Mouse (Mus musculus): ENCODE measurements around the gene Ugt1a2.

The Ugt1a2 gene

DNA sequence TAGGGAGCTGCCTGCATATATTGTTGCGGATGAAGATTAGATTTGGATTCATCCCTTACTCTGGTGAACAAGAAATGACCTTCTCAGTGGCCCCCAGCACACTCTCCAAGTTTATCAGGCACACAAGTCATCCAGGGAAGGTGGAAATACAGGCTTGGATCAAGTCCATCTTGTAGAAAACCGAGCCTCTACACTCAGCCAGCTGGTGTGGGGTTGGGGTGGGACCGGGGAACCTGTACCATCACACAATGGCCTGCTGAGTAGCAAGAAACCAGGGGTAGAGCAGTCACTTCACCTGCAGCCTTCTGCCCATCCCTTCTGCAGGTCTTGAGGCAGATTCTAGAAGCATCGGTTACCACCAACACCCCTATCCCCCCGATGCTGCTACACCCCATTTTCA is 34.2 kb downstream of the Ugt1a2 start:
- no peak for DNase-seq (ENCODE audit: low spot score)

DNA sequence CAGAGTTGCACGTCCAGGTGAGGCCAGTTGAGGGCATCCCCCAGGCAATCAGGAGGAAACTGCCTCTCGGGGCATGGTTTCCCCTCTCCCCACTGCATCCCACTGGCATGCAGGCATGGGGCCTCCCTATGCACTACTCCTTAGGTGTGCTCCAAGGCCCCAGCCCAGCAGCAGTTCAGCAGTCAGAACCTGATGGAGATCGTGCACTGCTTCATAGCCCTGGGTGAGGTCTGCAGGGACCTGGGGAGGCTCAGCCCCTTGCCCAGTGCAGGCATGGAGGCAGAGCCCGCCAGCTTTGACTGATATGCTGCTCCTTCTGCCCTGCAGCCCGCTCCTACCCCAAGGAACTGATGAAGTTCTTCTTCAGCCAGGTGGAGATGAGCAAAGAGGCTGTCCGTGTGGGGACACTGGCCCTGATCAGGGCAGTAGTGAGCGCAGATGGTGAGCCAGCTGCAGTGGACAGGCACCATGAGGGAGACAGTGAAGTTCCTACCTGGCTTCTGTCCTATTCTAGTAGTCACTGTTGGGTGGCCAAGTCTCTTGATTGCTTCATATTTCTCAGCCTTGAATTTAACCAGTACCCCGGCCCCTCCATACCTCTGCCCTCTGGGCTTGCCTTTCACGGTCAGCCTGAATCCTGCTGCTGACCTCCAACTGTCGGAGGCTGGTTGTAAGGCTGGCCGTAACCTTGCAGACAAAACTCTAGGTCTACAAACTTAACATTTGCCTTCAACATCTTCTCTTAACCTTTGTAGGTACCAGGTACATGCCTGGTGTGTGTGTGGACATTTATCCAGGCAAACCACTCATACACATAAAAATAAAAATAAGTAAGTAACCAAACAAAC is 34.9 kb downstream of the Ugt1a2 start:
- no peak for DNase-seq (ENCODE audit: low spot score)

DNA sequence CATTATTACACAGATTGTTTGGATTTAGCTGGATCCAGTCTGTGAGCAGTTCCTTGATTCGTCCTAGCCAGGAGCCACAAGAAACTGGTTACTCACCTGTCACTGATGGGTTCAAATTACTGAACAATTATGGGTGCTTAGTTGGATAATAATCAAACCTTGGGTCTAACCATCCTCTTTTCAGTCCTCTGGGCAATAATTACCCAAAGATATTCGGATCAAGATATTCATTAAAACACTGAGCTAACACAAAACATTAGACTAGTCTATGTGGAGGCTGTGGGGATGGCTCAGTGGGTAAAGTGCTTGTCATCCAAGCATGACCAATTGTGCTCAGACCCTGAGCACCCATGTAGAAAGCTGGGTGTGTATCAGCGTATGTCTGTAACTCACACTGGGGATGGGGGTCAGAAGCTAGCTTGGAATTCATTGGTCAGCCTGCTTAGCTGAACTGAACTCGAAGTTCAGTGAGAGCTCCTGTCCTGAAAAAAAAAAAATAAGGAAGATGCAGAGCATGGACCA is 35.6 kb downstream of the Ugt1a2 start:
- no peak for DNase-seq (ENCODE audit: low spot score)

DNA sequence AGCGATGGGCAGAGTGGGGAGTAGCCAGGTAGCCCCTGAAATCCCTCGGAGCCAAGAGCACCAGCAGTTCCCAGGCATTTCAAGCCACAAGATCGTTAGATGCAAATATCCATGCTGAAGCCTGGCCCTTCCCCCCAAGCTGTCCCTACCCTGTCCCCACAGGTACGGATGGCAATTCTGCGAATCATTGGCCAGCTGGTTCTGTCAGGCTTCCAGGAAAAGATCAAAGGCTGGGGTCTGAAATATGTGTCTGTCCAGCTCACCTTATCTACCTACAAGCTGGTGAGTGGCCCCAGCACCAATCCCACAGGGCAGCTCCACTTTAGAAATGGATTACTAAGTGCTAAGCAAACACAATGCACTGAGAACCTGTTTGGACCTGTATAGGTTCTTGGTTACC is 36.9 kb downstream of the Ugt1a2 start:
- DNase-seq (ENCODE audit: low spot score), result no peak

DNA sequence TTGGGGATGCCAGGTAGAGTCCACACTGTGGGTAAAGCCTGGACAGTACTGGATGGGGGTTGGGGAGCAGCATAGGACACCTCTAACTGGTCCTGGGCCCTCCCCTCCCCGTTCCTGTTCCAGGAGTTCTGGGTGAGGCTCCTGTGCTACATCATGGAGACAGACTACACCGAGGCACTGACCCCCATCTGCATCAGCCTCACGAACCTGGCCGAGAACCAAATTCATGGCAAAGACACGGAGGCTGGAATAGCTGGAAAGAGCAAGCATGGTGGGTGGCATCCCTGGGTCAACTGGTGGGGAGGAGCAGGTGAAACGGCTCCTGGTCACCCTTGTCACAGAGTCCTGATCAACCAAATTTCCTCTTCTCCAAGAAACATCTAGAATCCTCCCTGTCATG is 38.4 kb downstream of the Ugt1a2 start:
- DNase-seq (ENCODE audit: low spot score), result no peak

DNA sequence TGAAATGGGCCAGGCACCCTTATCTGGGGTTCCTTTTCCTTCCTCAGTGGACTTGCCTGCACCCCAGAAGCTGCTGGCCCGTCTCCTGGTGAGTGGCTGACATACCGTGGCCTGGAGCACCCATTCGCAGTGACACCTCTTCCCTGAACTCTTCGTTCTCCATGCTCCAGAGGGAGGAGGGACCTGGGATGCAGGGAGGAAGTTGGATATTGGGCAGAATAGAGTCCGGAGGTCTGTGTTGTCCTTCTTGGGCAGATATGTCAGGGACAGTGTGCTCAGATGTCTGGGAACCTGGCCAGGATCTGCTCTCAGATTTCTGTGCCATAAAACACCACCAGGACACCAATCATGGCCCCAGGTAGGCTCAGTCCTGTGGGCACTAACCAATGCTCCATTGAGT is 39.7 kb downstream of the Ugt1a2 start:
- no peak for DNase-seq (ENCODE audit: low spot score)

DNA sequence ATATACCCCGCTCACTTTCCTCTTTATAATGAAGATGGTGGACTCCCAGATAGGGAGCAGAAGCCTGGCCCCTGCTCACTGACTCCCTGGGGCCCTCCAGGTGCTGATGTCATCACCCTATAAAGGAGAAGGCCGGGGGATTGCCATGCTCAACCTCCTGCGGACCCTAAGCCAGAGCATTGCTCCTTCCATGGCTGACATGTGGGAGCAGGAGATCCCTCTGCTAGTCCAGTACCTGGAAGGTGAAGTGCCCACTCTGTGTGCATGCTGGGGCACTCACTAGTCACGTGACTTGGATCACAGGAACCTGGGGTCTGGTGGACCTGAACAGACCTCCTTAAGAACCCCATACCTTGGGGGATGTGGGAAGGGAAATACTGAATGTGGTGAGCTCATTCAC is 40.2 kb downstream of the Ugt1a2 start:
- no peak for DNase-seq (ENCODE audit: low spot score)

DNA sequence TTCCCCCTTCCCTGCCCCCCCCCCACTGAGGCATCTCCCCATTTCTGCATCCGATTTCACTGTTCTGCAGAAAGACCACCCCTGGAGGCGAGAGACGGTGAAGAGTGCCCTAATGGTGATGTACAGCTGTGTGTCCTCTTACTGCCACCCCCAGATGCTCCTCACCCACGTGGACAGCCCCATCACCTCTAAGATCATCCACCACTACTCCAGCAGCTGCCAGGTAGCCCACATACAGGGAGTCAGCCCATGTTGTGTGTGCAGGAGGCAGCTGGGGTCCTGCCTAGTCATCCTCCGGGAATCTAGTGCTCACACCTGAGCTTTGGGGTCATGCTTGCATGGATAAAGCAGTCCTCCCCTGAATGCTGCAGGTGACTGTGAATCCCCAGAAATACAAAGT is 43.5 kb downstream of the Ugt1a2 start:
- DNase-seq (ENCODE audit: low spot score), result no peak

DNA sequence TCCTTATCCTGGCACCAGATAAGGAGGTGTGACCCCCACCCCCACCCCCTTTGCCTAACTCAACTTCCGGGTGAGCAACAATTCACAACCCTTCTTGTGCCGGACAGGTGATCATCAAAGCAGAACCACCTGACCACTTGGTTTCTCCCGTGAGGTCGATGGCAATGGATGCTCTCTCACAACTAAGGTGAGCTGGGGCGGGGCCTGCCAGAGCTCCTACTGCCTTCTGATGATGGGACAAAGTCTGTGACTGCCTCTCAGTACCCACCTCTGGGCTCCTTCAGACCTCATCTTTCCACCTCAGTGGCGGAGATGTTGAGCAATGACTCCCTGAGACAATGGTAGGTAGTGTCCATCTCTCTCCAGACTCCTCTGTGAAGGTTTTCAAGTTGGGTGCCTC is 45.5 kb downstream of the Ugt1a2 start:
- DNase-seq (ENCODE audit: low spot score), result no peak

DNA sequence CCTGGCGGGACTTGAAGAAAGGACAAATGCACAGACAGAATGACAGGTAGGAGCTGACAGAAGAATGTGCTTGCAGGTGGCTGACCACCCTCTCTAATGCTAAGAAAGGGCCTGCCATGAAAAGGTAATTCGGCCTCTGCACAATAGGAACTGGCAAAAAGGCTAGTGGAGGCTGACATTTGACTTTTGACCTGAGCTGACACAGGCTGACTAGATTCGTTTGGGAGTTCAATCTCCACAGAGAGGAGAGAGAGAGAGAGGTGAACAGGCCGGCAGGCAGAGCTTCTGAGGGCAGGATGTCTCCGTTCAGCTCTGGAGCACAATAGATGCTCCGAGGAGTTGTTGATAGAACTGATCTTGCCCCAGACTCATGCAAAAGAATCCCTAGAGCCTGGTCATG is 46.0 kb downstream of the Ugt1a2 start:
- no peak for DNase-seq (ENCODE audit: low spot score)

DNA sequence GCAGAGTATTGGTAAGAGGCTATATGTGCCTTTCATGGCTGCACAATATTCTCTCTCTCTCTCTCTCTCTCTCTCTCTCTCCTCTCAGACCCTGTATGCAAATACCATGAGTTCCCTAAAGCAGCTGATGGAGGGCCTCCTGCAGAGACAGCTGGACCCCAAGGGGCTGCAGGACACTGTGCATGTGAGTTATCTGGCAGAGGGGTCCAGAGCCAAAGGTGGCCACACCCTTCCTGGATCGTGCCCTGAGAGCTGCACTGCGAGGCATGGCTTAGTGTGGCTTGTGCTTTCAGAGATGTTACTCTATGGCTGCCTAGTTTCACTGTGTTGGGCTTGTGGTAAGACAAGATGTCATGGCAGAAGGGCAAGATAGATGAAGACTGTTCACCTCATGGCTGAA is 47.3 kb downstream of the Ugt1a2 start:
- DNase-seq (ENCODE audit: low spot score), result no peak

DNA sequence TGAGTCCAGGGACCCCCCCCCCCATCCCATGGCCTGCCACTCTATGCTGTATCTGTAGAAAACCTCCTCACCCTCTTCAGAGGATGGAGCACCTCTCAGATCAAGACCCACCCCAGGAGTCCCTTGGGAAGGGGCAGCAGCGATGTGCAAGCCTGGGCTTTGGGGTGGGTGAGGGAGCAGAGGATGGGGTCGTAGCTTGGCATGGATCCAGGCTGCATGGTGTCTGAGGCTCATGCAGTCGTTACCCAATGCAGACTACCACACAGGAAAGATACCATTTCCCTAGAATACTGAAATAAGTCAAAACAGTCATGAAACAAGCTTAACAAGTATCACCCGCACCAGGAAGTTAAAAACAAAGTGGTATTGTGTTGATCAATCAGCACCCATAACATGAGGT is 48.3 kb downstream of the Ugt1a2 start:
- no peak for DNase-seq (ENCODE audit: low spot score)

DNA sequence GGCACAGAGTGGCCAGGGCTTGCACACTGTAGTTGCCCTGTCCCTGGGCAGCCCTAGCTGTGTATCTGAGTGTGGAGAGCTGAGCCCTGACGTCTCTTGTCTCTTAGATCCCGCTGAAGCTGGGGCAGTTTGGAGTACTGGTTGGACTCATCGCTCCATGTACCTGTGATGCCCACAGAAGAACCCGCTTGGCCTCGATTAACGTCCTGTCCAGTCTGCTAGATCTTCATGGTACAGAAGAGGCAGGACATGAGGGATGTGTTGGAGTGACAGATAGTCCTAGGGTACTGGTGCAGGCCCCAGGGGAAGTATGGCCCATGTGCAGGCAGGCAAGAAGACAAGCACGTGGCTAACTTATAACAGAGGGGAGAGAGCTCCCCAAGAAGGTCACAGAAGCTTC is 49.2 kb downstream of the Ugt1a2 start:
- no peak for DNase-seq (ENCODE audit: low spot score)

DNA sequence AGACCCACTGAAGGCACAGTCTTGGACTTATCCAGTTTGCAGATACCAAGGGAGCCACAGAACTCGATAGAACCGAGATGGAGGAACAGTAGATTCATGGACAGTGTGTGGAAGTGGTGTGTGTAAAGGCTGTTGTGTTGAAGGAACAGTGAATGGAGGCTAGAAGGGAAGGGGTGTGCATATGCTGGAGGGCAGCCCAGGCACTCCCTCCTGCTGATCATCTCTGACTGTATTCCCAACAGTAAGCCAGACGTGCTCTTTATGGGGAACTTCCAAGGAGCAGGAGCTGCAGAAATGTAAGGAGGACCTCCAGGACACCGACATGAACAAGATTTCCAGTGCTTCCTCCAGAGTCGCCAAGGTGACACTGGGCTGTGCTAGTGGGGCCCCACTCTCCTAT is 49.6 kb downstream of the Ugt1a2 start:
- DNase-seq (ENCODE audit: low spot score), result no peak

DNA sequence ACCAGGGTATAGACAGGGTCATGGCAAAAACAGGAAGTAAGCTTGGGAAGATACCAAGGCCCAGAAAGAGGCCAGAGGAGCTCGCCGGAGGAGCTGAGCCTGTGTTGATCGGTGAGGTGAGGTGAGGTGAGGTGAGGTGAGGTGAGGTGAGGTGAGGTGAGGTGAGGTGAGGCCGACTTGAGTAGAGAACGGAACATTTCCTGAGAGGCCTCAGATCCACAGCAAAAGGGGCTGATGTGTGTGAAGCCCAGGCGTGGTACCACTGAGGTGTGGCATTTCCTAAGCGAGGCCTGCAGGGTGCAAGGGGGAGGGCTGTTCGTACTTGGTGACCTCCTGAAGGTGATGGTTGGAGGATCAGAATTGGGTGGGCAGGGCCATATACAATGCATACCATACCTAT is 52.7 kb downstream of the Ugt1a2 start:
- no peak for DNase-seq (ENCODE audit: low spot score)

DNA sequence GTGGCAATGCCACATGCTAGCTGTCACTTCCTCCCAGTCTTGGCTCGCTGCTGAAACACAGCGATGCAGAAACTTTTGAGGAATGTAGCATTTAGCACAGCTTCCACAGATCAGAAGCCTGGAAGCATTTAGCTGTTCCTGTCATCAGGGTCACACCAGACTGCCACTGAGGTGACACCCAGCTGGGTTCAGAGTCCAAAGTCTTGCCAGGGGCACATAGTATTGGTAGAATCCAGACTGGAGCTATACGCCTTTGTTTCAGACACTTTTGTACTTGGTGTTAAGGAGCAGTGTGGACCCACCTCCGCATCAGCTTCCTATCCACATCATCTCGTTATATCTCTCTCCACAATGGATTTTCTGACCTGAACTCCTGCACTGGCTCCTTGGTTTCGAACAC is 53.1 kb downstream of the Ugt1a2 start:
- DNase-seq (ENCODE audit: low spot score), result no peak

DNA sequence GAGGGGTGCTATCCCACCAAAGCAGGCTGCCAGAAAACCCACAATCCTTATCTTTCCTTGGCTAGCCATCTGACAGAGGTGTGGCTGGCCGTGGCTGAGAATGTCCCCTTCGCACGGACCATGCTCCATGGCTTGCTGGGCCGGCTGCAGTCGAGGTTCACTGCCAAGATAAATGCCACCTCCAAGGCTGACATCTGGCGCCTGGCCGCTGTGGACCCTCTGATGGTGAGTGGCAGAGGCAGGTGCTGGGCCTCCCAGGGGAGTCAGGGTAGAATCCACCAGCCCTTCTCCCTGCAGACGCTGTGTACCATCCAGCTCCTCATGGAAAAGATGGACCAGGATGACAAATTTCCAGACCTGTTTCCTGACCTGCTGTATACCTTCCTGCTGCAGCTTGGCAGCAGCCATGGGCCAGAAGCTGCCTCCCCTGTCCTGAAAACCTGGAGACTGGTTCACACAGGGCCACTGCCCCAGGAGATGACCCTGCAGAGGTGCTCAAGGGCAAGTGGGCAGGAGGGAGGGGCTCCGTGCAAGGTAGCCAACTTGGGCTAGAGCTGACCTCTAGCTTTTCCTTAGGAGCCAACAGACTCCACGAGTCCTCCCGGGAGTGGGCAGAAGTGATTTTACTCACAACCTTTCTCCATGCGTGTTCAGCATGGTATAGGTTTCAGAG is 54.5 kb downstream of the Ugt1a2 start:
- DNase-seq (ENCODE audit: low spot score), result no peak

DNA sequence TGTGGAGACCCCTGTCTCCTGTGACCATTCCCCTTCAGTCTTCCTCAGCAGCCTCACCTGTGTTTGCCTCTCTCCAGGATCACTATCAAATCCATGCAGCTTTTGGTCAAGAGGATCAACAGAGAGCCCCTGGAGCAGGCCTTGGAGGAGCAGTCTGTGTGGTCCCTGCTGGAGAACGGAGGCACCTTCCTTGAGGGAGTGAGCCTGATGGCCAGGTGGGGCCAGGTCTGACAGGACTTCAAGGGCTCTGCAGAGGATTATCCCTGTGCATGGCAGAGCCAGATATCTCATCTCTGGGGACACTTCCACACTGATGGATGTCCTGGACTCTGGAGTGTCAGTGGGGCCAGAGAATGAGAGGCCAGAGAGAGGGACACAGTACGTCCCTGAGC is 55.1 kb downstream of the Ugt1a2 start:
- no peak for DNase-seq (ENCODE audit: low spot score)

DNA sequence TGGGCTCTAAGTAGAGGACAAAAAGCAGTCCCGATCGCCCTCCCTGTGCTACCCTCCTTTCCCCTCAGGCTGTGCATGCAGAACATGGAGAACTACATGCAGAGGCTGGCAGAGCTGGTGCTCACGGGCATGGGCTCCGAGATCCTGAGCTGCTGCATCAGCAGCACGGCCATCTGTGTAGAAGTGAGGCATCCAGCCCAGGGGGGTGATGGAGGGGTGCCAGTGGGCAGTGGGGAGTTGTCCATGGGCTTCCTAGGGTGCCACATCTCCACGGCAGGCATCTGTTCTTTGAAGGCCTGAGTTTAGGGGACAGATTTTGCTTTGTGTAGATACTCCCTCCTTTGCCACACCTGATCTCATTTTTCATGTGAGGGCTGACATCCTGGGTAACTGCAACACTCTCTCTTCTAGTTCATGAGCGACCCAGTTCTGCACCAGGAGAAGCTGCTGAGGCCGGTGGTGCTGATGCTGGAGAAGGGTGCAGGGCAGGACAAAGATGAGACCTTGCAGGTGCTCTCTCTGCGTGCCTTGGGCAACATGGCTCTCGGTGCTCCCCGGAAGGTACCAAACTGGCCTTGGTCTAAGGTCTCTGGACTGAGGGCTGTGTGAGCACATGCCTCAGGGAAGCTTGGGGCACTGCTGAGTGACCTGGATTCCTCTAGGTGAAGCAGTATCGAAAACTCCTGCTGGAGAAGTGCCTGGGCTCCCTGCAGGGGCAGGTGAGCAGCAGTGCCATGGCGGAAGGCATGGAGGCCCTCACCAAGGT is 55.8 kb downstream of the Ugt1a2 start:
- no peak for DNase-seq (ENCODE audit: low spot score)

DNA sequence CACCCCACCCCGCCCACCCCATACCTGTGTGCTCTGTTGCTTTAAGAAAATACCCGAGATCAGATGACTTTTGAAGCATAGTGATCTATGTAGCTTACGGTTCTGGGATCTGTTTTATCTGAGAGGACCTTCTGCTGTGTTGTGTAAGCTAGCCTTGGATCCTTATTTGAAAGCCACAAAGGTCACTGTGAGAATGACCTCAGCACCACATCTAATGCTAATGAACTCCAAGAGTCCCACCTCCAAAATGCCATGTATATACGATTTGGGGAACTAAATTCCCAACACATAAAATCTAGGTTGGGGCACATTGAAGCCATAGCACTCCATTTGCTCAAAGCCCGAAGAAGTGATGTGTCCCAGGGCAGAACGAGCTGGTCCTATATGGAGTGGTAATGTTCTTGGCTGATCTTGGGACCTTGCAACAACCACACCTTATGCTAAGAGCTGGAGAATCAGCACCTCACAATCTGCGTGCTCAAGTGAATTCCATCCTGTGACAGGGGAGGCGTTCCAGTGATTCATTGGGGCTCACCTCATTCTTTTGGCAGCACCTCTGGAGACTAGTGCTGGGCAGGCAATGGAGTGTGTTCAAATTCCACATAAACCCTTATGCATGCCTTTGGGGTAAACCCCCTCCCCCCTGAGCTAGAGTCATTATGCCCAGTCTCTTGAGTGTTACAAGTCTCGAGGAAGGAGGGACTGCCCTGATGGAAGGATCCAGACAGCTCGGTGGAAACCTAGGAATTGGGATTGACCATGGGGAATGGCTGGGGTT is 56.7 kb downstream of the Ugt1a2 start:
- DNase-seq (ENCODE audit: low spot score), result no peak

DNA sequence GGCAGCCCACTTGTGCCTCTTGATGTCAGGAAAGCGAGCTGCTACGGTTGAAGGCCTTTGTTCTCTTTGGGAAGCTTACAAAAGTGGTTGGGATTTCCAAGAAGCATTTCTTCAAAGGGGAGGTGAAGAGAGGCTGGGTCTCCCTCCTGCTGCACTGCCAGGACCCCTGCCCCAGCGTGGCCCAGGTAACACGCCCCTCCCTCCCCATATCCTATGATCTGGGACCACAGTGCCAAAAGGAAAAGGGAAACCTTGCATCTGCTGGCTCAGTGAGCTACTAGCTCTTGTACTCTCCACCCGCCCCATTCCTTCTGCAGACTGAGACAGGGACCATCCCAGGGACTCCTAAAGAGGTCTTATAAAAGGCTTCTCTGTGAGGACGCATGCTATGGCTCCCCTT is 57.3 kb downstream of the Ugt1a2 start:
- DNase-seq (ENCODE audit: low spot score), result no peak

DNA sequence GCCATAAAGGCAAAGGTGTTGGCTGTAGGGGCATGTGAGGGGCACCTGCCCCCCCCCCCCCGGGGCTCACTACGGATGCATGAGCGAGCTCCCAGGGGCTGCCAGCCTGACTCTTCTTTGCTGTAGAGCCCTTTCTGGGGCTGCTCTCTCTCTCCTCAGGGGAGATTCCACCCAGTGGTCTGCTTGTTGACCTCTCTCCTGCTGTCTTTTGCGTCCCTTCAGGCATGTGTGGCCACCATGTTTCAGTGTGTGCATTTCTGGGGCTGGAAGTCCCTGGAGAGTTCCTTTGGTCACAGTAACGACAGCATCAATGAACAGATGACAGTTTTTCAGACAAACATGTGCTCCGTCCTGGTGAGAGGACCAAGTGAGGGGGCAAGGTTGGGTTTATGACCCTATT is 58.0 kb downstream of the Ugt1a2 start:
- no peak for DNase-seq (ENCODE audit: low spot score)

Data from T-cell, adult 2 months (primary cell).